Mouse (Mus musculus): ENCODE measurements around the gene Trpv5.

GRCm38 (mm10) chr6:41642765-41643164 is 37.8 kb downstream of the Trpv5 start:
- TF ChIP-seq CTCF (IDR thresholded peaks at IDR 0.05; ENCODE audit: insufficient read depth, low read depth, low read length) (no peak), POLR2A (IDR thresholded peaks at IDR 0.05; ENCODE audit: insufficient read depth, low read depth, low read length) (no peak)

Data from olfactory bulb, adult 2 months (tissue).